Mouse (Mus musculus): Measurements from ENCODE around the gene Asic4. TPM values are rescaled to one million over a fixed set of nuclear protein-coding genes. Genes with fewer than 3 reads are reported as not detected.

Gene Asic4
- polyA plus RNA-seq, 1 experiment from 2014 or later: 4.6 TPM

GRCm38 (mm10) chr1:75421794-75422193, 28.4 kb upstream of the Asic4 start:
- WGBS: 4% methylated on average over 20 of the region's 20 CpGs
- Histone ChIP-seq H3K4me3 (ENCODE audit: low read depth, low read length) (peak overlapping the region; percentile 36), H3K27me3 (ENCODE audit: control insufficient read depth, insufficient read depth, low read length) (peaks cover 42% of the 10 kb centered on the region), H3K36me3 (ENCODE audit: control insufficient read depth, insufficient read depth, low read length) (no peaks in the 10 kb centered on the region), H3K4me1 (ENCODE audit: control insufficient read depth, insufficient read depth, low read length) (peaks cover 28% of the 10 kb centered on the region), H3K9ac (ENCODE audit: low read length) (peak overlapping the region; percentile 59), H3K4me2 (peak overlapping the region; percentile 57), H3K27ac (ENCODE audit: low read depth, low read length) (no peak overlapping the region), H3K9me3 (ENCODE audit: control insufficient read depth, low read length) (no peaks in the 10 kb centered on the region)
- ATAC-seq (ENCODE audit: low FRiP score) (peak; percentile 19; the same call in 1 of the 2 replicates), DNase-seq (ENCODE audit: low spot score, missing footprints) (no peak)

- H3K36me3 ChIP-seq (ENCODE audit: control insufficient read depth, insufficient read depth, low read length): no peaks in the 10 kb centered on the region
- peak; percentile 95 for DNase-seq (ENCODE audit: low spot score, missing footprints)
- H3K9me3 ChIP-seq (ENCODE audit: control insufficient read depth, low read length): no peaks in the 10 kb centered on the region
- H3K27me3 ChIP-seq (ENCODE audit: control insufficient read depth, insufficient read depth, low read length): peaks cover 42% of the 10 kb centered on the region
- H3K4me1 ChIP-seq (ENCODE audit: control insufficient read depth, insufficient read depth, low read length): peaks cover 28% of the 10 kb centered on the region
- no peak overlapping the region for H3K27ac ChIP-seq (ENCODE audit: low read depth, low read length)
- H3K9ac ChIP-seq (ENCODE audit: low read length): peak overlapping the region; percentile 59
- 2% methylated on average over 32 of the region's 32 CpGs for WGBS
- H3K4me3 ChIP-seq (ENCODE audit: low read depth, low read length): peak overlapping the region; percentile 36
- peak; percentile 12; the same call in 1 of the 2 replicates for ATAC-seq (ENCODE audit: low FRiP score)
- H3K4me2 ChIP-seq: peak overlapping the region; percentile 57
These were observed 27.9 kb upstream of the Asic4 start for GRCm38 (mm10) chr1:75422216-75422822.

DNA sequence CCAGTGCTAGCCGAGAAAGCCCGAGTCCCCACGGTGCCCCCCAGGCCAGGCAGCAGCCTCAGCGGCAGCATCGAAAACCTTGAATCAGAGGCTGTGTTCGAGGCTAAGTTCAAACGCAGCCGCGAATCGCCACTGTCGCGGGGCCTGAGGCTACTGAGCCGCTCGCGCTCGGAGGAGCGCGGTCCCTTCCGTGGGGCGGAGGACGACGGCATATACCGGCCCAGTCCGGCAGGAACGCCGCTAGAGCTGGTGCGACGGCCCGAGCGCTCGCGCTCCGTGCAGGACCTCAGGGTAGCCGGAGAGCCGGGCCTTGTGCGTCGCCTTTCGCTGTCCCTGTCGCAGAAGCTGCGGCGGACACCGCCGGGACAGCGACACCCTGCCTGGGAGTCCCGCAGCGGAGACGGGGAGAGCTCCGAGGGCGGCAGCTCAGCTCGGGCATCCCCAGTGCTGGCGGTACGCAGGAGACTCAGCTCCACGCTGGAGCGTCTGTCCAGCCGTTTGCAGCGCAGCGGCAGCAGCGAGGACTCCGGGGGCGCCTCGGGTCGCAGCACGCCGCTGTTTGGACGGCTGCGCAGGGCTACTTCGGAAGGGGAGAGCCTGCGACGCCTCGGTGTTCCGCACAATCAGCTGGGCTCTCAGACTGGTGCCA, 27.3 kb upstream of the Asic4 start:
- peak overlapping the region; percentile 36 for H3K4me3 ChIP-seq (ENCODE audit: low read depth, low read length)
- peaks cover 42% of the 10 kb centered on the region for H3K27me3 ChIP-seq (ENCODE audit: control insufficient read depth, insufficient read depth, low read length)
- H3K27ac ChIP-seq (ENCODE audit: low read depth, low read length): no peak overlapping the region; the same call in 1 of the 2 replicates
- no peaks in the 10 kb centered on the region for H3K9me3 ChIP-seq (ENCODE audit: control insufficient read depth, low read length)
- ATAC-seq (ENCODE audit: low FRiP score) (peak; percentile 49), DNase-seq (ENCODE audit: low spot score, missing footprints) (peak; percentile 94)
- peak overlapping the region; percentile 59 for H3K9ac ChIP-seq (ENCODE audit: low read length)
- H3K4me2 ChIP-seq: peak overlapping the region; percentile 57
- no peaks in the 10 kb centered on the region for H3K36me3 ChIP-seq (ENCODE audit: control insufficient read depth, insufficient read depth, low read length)
- peaks cover 28% of the 10 kb centered on the region for H3K4me1 ChIP-seq (ENCODE audit: control insufficient read depth, insufficient read depth, low read length)
- under 1% methylated on average over 71 of the region's 71 CpGs for WGBS

- WGBS: 29% methylated on average over 11 of the region's 11 CpGs
- H3K9ac ChIP-seq (ENCODE audit: low read length): no peak overlapping the region
- H3K9me3 ChIP-seq (ENCODE audit: control insufficient read depth, low read length): no peaks in the 10 kb centered on the region
- H3K36me3 ChIP-seq (ENCODE audit: control insufficient read depth, insufficient read depth, low read length): no peaks in the 10 kb centered on the region
- H3K4me2 ChIP-seq: no peak overlapping the region
- no peak overlapping the region for H3K27ac ChIP-seq (ENCODE audit: low read depth, low read length)
- ATAC-seq (ENCODE audit: low FRiP score) (no peak), DNase-seq (ENCODE audit: low spot score, missing footprints) (peak; percentile 91)
- H3K4me3 ChIP-seq (ENCODE audit: low read depth, low read length): peak overlapping the region; percentile 36; the same call in 1 of the 2 replicates
- H3K4me1 ChIP-seq (ENCODE audit: control insufficient read depth, insufficient read depth, low read length): peaks cover 28% of the 10 kb centered on the region
- H3K27me3 ChIP-seq (ENCODE audit: control insufficient read depth, insufficient read depth, low read length): peaks cover 42% of the 10 kb centered on the region
These were observed 26.4 kb upstream of the Asic4 start for GRCm38 (mm10) chr1:75423780-75424390.

DNA sequence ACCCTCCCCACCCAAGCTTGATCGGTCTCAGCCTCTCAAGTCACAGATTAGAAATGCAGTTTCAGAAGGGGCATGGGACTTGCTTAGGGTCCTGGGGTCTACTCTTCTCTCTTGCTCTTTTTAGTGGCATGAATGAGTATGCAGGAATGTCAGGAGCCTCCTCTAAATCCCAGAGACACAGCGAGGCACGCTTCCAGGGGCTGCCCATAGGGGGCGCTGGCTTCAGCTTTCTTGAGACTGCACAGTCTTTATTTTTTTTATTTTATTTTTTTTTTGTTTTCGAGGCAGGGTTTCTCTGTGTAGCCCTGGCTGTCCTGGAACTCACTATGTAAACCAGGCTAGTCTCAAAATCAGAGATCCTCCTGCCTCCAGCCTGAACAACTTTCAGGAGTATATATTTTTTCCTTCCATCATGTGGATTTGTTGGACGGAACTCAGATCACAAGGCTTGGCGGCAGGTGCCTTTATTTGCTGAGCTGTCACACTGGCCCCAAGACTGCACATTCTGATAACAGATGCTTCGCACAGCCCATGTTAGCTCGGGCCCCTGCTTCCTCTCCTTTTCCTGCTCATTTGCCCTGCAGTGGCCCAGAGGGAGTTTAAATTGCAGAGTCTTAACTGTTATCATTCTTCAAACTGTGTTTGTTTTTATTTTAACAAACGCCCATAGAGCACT, 24.3 kb upstream of the Asic4 start:
- DNase-seq (ENCODE audit: low spot score, missing footprints) (peak; percentile 98), ATAC-seq (ENCODE audit: low FRiP score) (no peak)
- H3K27ac ChIP-seq (ENCODE audit: low read depth, low read length): no peak overlapping the region
- WGBS: 36% methylated on average over 10 of the region's 10 CpGs
- H3K4me3 ChIP-seq (ENCODE audit: low read depth, low read length): no peak overlapping the region
- no peak overlapping the region for H3K9ac ChIP-seq (ENCODE audit: low read length)
- H3K36me3 ChIP-seq (ENCODE audit: control insufficient read depth, insufficient read depth, low read length): no peaks in the 10 kb centered on the region
- no peak overlapping the region for H3K4me2 ChIP-seq
- peaks cover 28% of the 10 kb centered on the region for H3K4me1 ChIP-seq (ENCODE audit: control insufficient read depth, insufficient read depth, low read length)
- no peaks in the 10 kb centered on the region for H3K9me3 ChIP-seq (ENCODE audit: control insufficient read depth, low read length)
- H3K27me3 ChIP-seq (ENCODE audit: control insufficient read depth, insufficient read depth, low read length): peaks cover 40% of the 10 kb centered on the region

DNA sequence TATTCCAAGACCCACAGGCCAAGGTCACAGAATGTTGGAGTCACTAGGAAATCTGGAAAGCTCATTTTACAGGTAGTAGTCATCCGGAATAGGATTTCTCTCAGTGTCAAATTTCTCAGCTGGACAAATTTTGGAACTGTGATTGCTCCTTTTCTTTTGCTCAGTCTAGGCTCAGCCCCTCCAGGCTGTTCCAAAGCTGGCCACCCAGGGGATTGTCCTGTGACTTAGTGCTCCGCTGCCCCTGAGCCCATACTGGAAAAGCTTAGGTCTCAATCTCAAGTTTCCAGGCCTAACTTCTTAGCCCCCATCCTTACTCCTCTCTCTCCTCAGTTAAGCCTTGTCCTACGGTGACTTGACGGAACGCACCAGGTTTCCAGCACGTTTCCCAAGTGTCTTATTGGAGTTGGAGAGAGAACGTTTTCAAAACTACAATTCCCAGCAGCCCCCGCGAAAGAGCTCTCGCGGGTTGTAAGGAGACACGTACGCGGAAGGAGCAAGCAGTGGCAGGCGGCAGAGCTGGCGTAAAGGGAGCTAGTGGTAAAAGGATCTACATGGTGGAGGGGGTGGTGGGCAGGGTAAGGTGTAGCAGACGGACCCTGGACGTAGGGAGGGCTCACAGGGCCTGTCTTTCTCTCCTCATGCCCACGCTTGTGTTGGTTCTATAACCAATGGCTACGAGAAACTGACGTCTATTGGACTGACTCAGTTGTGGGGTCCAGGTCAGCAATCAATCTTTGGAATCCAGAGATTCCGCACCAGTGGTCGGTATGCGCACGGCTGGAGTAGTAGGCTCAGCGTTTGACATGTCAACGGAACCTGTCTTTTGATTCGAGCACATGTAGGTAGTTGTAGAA, 14.5 kb upstream of the Asic4 start, which contains the start of gene Gmppa:
Gene Gmppa (plus strand): TSS at position 456 of the 854 bp plus-strand sequence.
- Histone ChIP-seq H3K4me2 (peak within 1 kb of the TSS; percentile 71), H3K36me3 (ENCODE audit: control insufficient read depth, insufficient read depth, low read length) (no peaks in the 10 kb centered on the region), H3K27me3 (ENCODE audit: control insufficient read depth, insufficient read depth, low read length) (no peaks in the 10 kb centered on the region), H3K4me3 (ENCODE audit: low read depth, low read length) (peak within 1 kb of the TSS; percentile 64), H3K4me1 (ENCODE audit: control insufficient read depth, insufficient read depth, low read length) (peaks cover 7% of the 10 kb centered on the region), H3K9me3 (ENCODE audit: control insufficient read depth, low read length) (no peaks in the 10 kb centered on the region), H3K9ac (ENCODE audit: low read length) (peak within 1 kb of the TSS; percentile 73), H3K27ac (ENCODE audit: low read depth, low read length) (peak within 1 kb of the TSS; percentile 8; the same call in 1 of the 2 replicates)
- peak; percentile 83 for ATAC-seq (ENCODE audit: low FRiP score)
- WGBS: 7% methylated on average over 28 of the region's 28 CpGs
- DNase-seq (ENCODE audit: low spot score, missing footprints): peak; percentile 98

GRCm38 (mm10) chr1:75438782-75439181, 11.5 kb upstream of the Asic4 start:
- Histone ChIP-seq H3K4me2 (no peak overlapping the region), H3K9me3 (ENCODE audit: control insufficient read depth, low read length) (no peaks in the 10 kb centered on the region), H3K27me3 (ENCODE audit: control insufficient read depth, insufficient read depth, low read length) (no peaks in the 10 kb centered on the region), H3K27ac (ENCODE audit: low read depth, low read length) (no peak overlapping the region), H3K4me3 (ENCODE audit: low read depth, low read length) (no peak overlapping the region), H3K4me1 (ENCODE audit: control insufficient read depth, insufficient read depth, low read length) (peaks cover 24% of the 10 kb centered on the region), H3K9ac (ENCODE audit: low read length) (no peak overlapping the region), H3K36me3 (ENCODE audit: control insufficient read depth, insufficient read depth, low read length) (no peaks in the 10 kb centered on the region)
- 82% methylated on average over 8 of the region's 9 CpGs for WGBS
- DNase-seq (ENCODE audit: low spot score, missing footprints): no peak
- no peak for ATAC-seq (ENCODE audit: low FRiP score)

- Histone ChIP-seq H3K27ac (ENCODE audit: low read depth, low read length) (no peak overlapping the region), H3K4me1 (ENCODE audit: control insufficient read depth, insufficient read depth, low read length) (peaks cover 43% of the 10 kb centered on the region), H3K4me3 (ENCODE audit: low read depth, low read length) (no peak overlapping the region), H3K9me3 (ENCODE audit: control insufficient read depth, low read length) (no peaks in the 10 kb centered on the region), H3K36me3 (ENCODE audit: control insufficient read depth, insufficient read depth, low read length) (no peaks in the 10 kb centered on the region), H3K27me3 (ENCODE audit: control insufficient read depth, insufficient read depth, low read length) (no peaks in the 10 kb centered on the region), H3K4me2 (no peak overlapping the region), H3K9ac (ENCODE audit: low read length) (no peak overlapping the region)
- DNase-seq (ENCODE audit: low spot score, missing footprints) (no peak), ATAC-seq (ENCODE audit: low FRiP score) (no peak)
- WGBS: 94% methylated on average over 7 of the region's 7 CpGs
These were observed 9.6 kb upstream of the Asic4 start for GRCm38 (mm10) chr1:75440661-75441060.

Data from midbrain, embryonic 11.5 days (tissue).